Mouse (Mus musculus): ENCODE data around the gene Ptprg. TPM values are rescaled to one million over a fixed set of nuclear protein-coding genes. Genes with fewer than 3 reads are reported as not detected.
"Not testable (repeated sequence)": the region's sequence is repeated elsewhere in the genome, so short reads cannot be mapped to it uniquely, and the experiment has no call there.

The Ptprg gene
- polyA plus RNA-seq, 1 experiment: 57.2 TPM

DNA sequence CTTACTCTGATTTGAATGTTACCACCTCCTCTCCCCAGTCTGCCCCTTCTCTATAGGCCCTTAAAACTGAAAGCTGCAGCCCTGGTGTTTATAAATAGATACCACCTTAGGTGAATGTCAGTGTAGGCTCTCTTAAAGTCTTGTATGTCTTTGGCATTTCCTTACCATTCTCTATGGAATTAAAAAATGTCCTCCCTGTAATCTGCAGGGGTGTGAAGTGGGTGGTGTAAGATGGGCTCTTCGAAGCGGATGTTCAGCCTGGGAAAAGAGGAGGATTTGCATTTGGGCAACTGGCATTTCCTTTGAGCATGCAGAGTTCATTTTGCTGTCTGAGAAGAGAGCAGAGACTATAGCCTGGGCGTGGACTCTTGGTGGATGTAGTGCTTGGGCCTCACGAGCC, 201.3 kb downstream of the Ptprg start:
- no peak for DNase-seq (ENCODE audit: low read depth)

DNA sequence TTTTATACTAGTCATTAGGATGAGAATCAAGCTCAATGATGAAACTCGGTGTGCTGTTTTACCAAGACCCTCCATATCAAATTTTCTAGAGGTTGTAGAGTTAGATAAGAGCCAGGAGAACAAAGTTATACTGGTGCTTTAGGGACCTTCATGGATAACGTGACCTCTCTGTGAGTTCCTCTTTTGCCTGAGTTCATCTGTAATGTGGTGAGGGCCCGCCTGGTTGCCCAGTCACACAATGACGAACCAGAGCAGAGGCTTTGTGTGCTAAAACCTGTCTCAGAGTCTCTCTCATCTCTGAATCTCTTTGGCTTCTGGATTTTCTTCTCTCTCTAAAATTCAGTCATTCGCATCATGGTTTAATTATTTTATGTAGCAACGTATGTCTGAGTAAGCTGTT, 204.9 kb downstream of the Ptprg start:
- DNase-seq (ENCODE audit: low read depth): no peak

DNA sequence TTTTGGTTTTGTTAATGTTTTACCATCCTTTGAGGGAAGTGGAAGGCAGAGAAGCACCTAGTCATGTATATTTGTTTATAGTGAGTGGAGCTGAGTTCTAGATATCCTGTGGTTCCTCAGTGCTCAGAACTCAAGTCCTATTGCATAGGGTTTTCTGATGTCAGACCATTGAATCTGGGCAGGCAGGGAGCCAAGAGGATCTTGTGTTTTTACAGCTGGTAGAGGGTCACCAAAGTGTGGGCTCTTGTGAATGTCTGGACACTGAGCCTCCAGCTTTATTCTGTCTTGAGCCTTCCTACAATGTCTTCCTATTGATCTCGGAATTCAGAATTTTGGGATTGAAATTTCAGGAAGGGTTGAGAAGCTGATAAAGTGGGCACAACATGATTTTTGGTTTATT, 206.0 kb downstream of the Ptprg start:
- DNase-seq (ENCODE audit: low read depth): no peak

DNA sequence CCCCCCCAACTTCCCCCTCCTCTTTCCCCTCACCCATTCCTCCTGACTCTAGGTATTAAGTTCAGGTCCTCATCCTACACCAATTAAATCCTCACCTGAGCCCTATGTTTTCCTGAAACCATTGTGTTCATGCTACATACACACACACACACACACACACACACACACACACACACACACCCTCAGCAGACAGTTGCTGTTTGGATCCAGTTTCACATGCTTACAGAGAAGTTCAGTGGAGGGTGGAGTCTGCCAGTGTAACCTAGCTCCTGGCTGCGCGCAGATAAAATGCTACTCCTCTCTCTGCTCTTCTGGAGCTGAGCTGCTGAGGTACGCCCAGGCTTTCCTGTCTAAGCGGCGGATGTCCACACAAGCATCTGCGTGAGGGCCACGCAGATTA, 209.7 kb downstream of the Ptprg start:
- DNase-seq (ENCODE audit: low read depth): no peak

DNA sequence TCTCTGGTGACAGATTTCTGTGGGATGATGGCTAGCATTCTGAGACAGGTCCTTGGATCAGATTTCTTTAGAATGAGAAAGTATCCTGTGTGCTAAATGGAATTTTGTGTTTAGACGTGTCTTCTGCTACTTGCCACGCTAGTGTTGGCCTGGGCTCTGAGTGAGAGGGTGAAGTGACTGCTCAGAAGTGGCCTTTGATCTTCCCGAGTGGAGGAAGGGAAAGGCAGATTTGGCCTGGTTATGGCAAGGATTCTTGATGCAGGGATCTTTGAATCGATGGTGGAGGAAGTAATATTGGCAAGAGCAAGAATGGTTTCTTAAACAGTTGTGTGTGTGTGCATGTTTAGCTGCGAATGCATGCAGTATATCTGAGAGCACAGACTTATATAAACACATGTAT, 219.4 kb downstream of the Ptprg start:
- DNase-seq (ENCODE audit: low read depth): no peak

DNA sequence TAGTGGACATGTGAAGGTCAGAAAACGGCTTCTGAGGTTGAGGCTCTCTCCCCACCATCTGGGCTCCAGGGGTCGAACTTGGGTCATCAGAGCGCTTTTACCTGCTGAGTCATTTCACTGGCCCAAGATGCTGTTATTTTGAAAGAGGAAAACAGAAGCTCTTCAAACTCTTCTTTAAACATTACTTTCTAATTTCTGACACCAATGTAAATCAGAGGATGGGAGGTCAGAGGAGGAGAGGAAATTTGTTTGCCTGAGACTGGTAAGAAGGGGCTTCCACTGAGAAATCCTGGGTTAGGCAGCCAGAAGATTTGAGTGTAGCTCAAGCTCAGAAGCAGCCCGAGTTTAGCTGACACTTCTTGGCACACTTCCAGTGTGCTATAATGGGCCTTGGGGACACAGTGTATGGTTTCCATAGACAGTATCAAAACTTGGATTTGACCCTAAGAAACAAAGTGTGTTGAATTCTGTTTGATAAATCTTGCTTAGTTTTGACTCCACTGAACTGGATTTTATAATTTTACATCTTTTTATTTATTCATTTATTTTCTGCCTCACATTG, 221.2 kb downstream of the Ptprg start:
- DNase-seq (ENCODE audit: low read depth): no peak

DNA sequence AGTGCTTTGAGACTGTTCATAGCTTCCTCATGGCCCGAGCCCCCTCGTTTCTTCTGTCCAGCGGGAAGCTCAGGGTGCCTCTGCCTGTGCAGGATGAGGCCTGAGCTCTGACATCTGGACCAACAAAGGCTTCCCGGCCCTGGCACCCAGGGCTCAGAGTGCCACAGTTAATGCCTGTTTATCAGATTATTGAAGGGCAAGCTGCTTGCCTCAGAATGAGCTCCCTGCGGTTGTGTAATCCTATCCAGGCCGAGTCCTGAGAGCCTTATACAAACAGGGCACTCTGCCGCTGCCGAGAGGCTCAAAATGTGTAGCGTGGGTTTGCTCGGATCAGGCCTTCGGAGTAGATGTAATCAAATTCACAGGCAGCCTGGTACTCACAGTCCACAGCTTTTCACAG, 221.9 kb downstream of the Ptprg start:
- peak; percentile 62 for DNase-seq (ENCODE audit: low read depth)

DNA sequence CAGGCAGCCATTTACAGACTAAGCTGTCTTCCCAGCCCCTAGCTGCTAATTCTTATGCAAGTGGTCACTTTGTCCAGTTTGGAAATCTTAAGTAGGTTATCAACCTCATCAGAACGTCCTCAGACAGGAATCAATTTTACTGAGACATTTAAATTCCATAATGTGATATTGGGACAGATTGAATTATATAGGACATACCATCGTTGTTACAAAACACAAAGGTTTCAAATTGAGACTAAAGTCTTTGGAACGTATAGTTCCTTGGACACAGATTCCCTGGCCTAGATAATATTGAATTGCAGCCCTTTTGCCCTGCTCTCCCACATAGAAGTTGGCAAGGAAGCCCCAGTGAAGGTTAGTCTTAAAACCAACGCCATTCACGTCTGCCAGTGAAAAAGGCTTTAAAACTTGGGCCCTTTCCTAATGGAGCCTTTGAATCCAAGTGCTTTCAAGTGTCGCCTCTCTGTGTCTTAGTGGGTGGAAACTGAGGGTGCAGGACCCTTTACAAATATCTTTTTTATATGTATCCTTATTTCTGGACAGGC, 222.7 kb downstream of the Ptprg start:
- DNase-seq (ENCODE audit: low read depth): peak; percentile 61

DNA sequence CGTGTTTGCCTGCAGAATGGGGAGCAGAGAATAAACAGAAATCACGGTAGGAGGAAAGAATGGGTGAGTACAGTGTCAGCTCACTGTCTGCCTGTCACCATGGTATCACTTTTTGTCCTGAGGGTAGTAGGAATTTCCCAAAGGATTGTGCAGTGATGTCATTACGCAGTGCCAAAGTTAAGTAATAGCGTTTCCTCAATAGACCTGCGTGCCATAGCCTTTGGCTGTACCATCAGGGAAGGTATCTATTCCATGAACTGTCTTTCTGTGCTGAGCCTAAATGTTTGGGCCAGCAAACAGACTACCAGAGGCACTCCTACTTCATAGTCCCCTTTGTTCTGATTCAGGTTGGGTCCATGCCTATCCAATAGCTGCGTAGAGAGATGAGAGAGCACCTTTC, 223.2 kb downstream of the Ptprg start:
- peak; percentile 61 for DNase-seq (ENCODE audit: low read depth)

DNA sequence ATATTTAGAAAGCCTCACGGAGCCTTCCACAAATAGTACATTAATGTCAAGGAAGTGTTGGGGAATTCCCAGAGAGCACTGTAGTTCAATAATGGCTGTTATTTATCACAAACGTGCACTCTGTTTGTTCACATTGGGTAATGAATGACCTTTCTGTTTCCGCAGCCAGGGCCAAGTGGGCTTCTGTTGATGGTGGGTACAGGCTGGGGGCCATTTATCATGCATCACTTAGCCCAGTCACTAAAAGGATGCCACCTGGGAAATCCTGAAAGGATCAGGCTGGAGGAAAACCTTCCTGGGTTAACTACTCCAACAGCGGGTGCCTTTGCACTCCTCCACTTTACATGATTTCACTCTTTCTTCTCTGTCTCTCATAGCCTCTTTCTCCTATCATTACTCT, 237.9 kb downstream of the Ptprg start:
- DNase-seq (ENCODE audit: low read depth): no peak

DNA sequence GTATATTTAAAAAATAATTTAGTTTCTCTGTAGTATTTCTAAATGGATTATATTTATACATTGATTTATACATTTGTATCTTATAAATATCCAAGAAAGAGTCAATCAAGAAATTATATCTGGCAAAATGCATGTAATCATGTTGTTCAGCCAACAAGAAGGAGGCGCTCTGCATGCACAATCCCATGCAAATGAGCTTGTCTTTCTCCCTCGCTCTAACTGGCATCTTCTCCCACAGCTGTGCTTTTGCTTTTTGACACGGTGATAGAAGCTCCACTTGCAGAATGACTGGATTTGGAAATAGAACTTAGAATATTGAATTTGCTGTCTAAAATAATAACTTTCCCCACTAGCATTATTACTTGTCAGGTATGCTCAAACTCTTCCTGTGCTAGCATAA, 240.5 kb downstream of the Ptprg start:
- no peak for DNase-seq (ENCODE audit: low read depth)

DNA sequence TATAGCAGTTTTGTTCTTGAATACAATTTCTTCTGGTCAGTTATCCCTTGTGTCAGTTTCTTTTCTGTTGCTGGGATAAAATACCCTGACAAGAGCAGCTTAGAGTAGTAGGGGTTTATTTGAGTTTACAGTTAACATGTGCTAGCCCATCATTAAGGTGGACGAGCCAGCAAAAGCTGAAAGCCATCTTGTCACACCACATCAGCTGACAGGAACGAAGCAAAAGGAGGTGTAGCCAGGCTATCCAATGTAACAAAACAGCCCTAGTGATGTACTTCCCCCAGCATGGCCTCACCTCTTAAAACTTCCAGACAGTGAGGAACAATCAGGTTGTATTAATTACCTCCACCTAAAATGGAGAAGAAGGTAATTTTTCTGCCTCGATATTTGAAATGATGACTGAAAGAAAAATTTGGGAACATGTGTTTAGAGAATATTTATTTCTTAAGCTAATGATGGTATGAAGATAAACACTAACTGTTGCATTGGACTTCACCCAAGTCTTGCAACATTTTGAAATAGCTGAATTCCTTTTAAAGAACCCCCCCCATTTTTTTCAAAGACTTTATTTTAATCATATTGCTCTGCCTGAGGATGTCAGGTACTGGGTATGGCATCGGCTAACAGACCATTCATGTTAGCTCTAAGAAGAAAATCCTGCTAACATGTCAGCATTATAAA, 249.2 kb downstream of the Ptprg start:
- DNase-seq (ENCODE audit: low read depth): no peak

DNA sequence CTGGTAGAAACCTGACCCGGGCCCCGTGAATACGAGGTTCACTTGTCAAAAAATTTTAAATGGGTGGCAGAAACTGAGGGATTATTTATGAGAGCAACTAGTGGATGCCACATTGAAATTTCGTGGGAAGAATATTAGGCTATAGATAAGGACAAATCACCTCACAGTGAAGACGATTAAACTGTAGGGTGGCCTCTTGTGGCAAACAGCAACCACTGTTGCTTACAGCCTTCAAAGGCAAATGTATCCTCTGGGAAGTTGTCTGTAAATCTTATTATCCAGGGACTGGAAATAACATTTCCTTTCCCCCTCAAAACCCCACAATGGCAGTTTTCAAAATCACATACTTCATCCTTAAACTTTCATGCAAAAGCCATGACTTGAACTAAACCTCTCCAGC, 253.3 kb downstream of the Ptprg start:
- DNase-seq (ENCODE audit: low read depth): no peak

DNA sequence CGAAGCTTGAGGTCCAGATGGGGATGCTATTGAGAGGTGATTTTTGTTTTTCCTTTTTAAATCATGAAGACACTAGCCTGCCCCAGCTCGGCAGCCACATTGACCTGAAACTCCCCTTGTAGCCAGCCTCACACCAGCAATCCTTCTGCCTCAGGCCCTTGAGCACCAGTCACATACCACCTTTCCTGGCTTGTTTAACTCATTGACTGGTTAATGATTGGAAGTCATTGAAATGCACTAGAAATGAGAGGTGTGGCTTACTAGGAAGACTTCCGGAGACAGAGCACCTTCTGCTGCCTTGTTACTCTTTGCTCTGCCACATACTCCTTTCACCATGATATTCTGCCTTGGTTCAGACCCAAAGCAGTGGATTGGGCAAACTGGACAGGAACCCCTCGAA, 254.1 kb downstream of the Ptprg start:
- DNase-seq (ENCODE audit: low read depth): no peak

DNA sequence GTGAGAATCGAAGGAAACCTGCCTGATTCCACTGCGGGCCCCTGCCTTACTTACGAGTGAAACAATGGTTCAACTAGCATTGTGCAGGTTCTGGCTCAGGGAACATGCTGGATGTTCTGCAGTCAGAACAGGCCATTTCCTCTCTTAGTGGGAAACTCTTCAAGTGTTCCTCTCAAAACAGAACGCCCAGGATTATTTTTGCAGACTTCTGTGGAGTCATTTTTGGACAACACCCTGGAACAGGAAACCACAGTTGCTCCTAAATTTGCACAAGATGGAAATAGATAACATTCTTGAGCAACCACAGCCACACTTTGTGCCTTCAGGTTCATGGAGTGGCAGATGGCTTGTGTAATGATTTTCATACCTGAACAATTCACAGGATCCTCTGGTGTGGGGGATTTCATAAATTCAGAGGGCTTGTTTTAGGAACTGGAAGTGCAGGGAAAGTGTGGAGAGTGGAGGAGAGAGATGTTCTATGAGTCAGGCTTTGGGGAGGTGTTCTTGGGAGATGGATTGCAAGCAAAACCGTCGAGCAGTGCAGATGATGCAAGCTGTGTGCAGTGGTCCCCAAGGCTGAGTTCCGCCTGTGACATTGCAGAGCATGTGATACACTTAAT, 257.9 kb downstream of the Ptprg start:
- peak; percentile 17 for DNase-seq (ENCODE audit: low read depth)

DNA sequence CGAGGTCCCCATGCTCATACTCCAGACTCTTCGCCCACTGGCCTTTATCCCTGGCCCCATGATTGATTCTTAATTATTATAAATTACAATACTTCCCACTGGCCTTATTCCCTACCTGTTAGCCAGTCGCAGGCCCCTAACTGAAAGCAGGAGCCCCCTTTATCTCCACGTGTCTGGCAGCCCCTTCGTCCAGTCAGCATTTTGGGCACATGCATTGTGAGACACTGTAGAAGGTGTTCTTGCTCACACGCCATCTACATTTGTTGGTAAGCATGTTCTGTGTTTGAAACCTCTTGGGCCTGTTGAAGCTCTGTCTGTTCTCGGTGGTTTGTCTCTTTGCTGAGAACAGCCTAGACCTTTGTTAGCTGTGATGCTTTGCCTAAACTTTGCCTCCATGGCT, 259.0 kb downstream of the Ptprg start:
- no peak for DNase-seq (ENCODE audit: low read depth)

DNA sequence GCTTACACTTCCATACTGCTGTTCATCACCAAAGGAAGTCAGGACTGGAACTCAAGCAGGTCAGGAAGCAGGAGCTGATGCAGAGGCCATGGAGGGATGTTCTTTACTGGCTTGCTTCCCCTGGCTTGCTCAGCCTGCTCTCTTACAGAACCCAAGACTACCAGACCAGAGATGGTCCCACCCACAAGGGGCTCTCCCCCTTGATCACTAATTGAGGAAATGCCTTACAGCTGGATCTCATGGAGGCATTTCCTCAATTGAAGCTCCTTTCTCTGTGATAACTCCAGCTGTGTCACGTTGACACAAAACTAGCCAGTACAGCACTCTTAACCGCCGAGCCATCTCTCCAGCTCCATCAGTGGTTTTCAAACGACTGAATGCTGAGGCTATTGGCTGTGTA, 261.5 kb downstream of the Ptprg start:
- DNase-seq (ENCODE audit: low read depth): not testable (repeated sequence)

DNA sequence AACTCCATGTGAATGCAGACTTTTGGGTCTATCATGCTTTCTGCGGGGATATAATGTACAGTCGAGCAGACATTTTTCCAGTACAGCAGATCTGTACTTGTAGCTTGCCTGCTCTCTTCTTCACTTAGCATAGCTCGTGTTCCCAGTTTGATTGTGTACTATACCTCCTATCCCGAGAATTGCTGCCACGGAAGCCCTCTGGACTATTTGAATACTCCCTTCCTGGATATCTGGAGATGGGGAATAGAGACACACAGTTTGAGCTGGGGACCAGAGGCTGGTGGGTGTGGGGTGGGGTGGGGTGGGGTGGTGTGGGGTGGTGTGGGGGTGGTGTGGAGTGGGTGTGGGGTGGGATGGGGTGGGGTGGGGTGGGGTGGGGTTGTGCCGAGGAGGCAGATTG, 263.9 kb downstream of the Ptprg start:
- no peak for DNase-seq (ENCODE audit: low read depth)

DNA sequence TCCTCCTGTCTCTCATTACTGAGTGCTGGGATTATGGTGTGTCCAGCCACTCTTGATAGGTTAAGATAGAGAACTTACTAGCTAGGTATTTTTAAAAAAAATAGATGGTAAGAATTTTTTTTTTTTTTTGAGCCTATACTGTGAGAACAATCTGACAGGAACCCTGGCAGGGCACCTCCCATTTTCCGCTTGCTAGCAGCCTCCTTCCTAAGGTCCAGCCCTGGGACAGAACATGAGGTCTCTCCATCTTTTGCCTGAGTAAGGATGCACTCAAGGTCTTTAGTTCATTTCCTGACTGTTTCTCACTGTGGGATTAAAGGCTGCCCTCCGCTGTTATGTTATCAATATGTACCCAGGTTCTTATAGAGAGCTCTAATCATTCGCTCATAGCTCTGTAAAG, 264.7 kb downstream of the Ptprg start:
- DNase-seq (ENCODE audit: low read depth): no peak

DNA sequence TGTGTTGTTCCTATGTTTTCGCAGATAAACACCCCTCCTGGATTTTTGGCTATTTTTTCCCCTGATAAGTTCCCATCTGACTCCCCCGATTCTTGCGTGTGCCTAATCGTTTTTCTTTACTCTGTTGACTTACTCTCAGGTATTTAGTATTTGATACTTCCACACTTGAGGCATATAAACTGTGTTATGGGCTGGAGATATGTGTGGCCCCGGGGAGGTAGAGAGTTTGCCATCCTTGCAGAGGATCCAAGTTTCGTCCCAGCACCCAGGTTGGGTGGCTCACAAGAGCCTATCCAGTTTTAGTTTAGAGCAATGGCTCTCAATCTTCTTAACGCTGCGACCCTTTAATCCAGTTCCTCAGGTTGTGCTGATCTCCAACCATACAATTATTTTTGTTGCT, 265.4 kb downstream of the Ptprg start:
- no peak for DNase-seq (ENCODE audit: low read depth)

DNA sequence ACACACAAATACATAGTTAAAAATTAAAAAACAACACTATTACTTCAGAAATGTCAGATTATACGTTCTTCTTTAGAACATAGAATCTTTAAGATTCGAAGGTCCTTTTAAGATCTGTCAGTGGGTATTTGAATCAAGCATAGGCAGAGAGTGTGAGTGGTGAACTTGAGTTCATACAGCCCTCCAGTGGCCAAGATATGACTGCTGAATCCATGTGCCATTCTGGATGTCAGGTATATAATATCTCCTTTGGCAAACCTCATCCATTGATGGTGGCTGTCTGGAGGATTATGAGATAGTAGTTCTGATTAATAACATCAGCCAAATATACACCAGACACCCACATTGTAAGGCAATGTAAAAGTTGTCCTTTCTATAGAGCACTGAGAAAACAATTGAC, 266.0 kb downstream of the Ptprg start:
- no peak for DNase-seq (ENCODE audit: low read depth)

DNA sequence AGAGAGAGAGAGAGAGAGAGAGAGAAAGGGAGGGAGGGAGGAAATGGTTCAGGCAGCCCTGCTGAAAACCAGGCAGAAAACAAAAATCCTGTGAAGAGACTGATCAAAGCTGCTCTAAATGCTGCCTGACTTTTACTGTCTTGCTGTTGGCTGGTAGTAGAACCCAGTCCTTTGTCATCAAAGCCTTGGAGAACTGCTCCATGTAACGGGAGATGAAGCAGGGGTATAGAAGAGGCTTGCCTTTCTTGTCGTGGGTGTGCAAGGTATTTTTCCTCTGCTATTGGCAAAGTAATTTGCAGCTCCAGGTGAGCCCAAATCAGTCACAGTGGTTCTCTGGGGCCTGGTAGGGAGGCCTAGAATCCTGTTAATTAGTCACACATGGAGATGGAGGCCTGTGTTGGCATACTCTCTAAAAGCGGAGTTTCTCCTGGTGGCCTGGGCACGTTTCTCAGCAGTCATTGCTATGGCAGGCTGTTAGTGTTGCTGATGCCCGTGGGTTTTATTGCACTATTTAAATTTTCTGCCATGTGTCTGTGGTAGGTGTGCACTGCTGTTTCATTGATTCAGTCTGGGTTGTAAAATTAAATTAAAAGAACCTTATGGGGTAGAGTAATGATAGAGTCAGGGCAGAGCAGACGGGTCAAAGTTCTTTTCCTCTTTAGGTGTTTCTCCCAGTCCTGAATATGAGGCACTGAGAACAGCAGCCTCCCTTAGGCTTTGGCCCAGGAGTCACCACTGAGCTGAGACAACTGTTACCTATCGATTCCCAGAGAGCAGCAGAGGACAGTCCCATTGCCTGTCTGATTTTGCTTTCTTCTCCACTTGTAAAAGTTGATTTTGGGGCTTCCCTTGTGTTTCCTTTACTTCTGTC, 269.7 kb downstream of the Ptprg start:
- DNase-seq (ENCODE audit: low read depth): no peak

Measured in gonadal fat pad, adult 2 months (tissue).